Mouse (Mus musculus) G1E (cell line): ENCODE results near the gene Ppil6. TPM values are rescaled to one million over a fixed set of nuclear protein-coding genes. Genes with fewer than 3 reads are reported as not detected.

Source experiments
- ATAC-seq: 2 replicates; pipeline ENCODE4 v1.8.0; 2016; ENCODE audit warnings: mild to moderate bottlenecking; ENCODE audit not compliant: insufficient number of reproducible peaks, poor library complexity, low FRiP score, severe bottlenecking; ENCODE audit errors: extremely low read depth
- DNase-seq: peaks from one replicate; pipeline ENCODE4 v3.0.0; 2012; ENCODE audit warnings: low spot score
- H3K27me3 ChIP-seq: 2 replicates; pipeline ENCODE4 v1.6.1; 2012; ENCODE audit warnings: mild to moderate bottlenecking, low read length, inconsistent platforms; ENCODE audit not compliant: insufficient read depth
- H3K36me3 ChIP-seq: replicated peaks from 2 replicates; pipeline ENCODE3; 2012; ENCODE audit warnings: mild to moderate bottlenecking, inconsistent platforms
- H3K4me1 ChIP-seq: 2 replicates; pipeline ENCODE4 v1.6.1; 2012; ENCODE audit warnings: low read depth, low read length, inconsistent platforms, mixed read lengths; ENCODE audit not compliant: insufficient read depth
- H3K4me3 ChIP-seq: 2 replicates; pipeline ENCODE4 v1.5.1; 2012; ENCODE audit warnings: low read depth, mild to moderate bottlenecking, inconsistent platforms, low read length, moderate library complexity, mixed read lengths
- H3K9me3 ChIP-seq: replicated peaks from 2 replicates; pipeline ENCODE4 v1.6.1; 2012; ENCODE audit warnings: inconsistent platforms
- CTCF ChIP-seq: IDR thresholded peaks from 2 replicates; pipeline ENCODE4 v1.5.1; 2012; ENCODE audit warnings: low read depth, low read length, inconsistent platforms, mixed read lengths
- GATA1 ChIP-seq: IDR thresholded peaks from 2 replicates; pipeline ENCODE4 v1.6.1; 2012; ENCODE audit warnings: borderline replicate concordance, low read length, inconsistent platforms, mixed read lengths
- GATA2 ChIP-seq: IDR thresholded peaks from 2 replicates; pipeline ENCODE4 v1.6.1; 2012; ENCODE audit warnings: low read depth, low read length, inconsistent platforms, borderline replicate concordance
- POLR2AphosphoS5 ChIP-seq: IDR thresholded peaks from 2 replicates; pipeline ENCODE4 v1.6.1; 2012; ENCODE audit warnings: low read depth, low read length, inconsistent platforms; ENCODE audit not compliant: insufficient replicate concordance
- TAL1 ChIP-seq: conservative IDR thresholded peaks from 2 replicates; pipeline ENCODE4 v1.6.1; 2012; ENCODE audit warnings: low read depth, low read length, inconsistent platforms, mixed read lengths
- polyA plus RNA-seq: library from polyadenylated mRNA; stranded (reverse); fragments of >175 nt; gene quantifications from 2 replicates; pipeline ENCODE4 v1.2.3, GENCODE M21; 2012
- total RNA-seq, 2 experiments: library from RNA; stranded (forward) in 1 of 2; stranded (reverse) in 1 of 2; fragments of 200-1000 nt in 1 of 2; fragments of >200 nt in 1 of 2; fragmentation: Nextera tagmentation in 1 of 2; gene quantifications; 2 replicates each; pipeline ENCODE4 v1.2.3; 2014 to 2017

Ppil6 gene
- total and polyA plus RNA-seq, 3 experiments: 0.14 to 0.16 TPM; not detected in 1

- DNase-seq: no peak
- Histone ChIP-seq H3K4me1 (peaks cover 4% of the 10 kb centered on the region; the same call in 1 of the 2 replicates), H3K9me3 (peaks cover 7% of the 10 kb centered on the region), H3K36me3 (no peaks in the 10 kb centered on the region), H3K27me3 (peaks cover 13% of the 10 kb centered on the region), H3K4me3 (no peak overlapping the region)
- no peak for ATAC-seq
- TF ChIP-seq GATA2 (no peak), CTCF (no peak), GATA1 (no peak), TAL1 (no peak), POLR2AphosphoS5 (no peak)
Observed at GRCm38 (mm10) chr10:41544481-41545190, 54.4 kb downstream of the Ppil6 start.

- H3K9me3 ChIP-seq: peaks cover 7% of the 10 kb centered on the region
- H3K36me3 ChIP-seq: no peaks in the 10 kb centered on the region
- H3K4me1 ChIP-seq: peaks cover 4% of the 10 kb centered on the region; the same call in 1 of the 2 replicates
- no peak for ATAC-seq
- TF ChIP-seq TAL1 (no peak), POLR2AphosphoS5 (no peak), GATA1 (no peak), GATA2 (no peak), CTCF (no peak)
- no peak for DNase-seq
- H3K4me3 ChIP-seq: no peak overlapping the region
- H3K27me3 ChIP-seq: peaks cover 13% of the 10 kb centered on the region
Observed at GRCm38 (mm10) chr10:41545224-41545755, 55.1 kb downstream of the Ppil6 start.

GRCm38 (mm10) chr10:41546396-41547165 lies 56.3 kb downstream of the Ppil6 start:
- peaks cover 4% of the 10 kb centered on the region; the same call in 1 of the 2 replicates for H3K4me1 ChIP-seq
- ATAC-seq: no peak
- no peak overlapping the region for H3K4me3 ChIP-seq
- H3K9me3 ChIP-seq: peaks cover 7% of the 10 kb centered on the region
- no peak for DNase-seq
- H3K36me3 ChIP-seq: no peaks in the 10 kb centered on the region
- peaks cover 19% of the 10 kb centered on the region for H3K27me3 ChIP-seq
- TF ChIP-seq CTCF: no peak
- no peak for TF ChIP-seq GATA2
- no peak for TF ChIP-seq POLR2AphosphoS5
- TF ChIP-seq TAL1: no peak
- TF ChIP-seq GATA1: no peak

GRCm38 (mm10) chr10:41550711-41551110 lies 60.5 kb downstream of the Ppil6 start:
- no peak for DNase-seq
- H3K9me3 ChIP-seq: peaks cover 7% of the 10 kb centered on the region
- peaks cover 38% of the 10 kb centered on the region for H3K27me3 ChIP-seq

GRCm38 (mm10) chr10:41552319-41552718 lies 62.1 kb downstream of the Ppil6 start:
- H3K36me3 ChIP-seq: no peaks in the 10 kb centered on the region
- no peak for TF ChIP-seq GATA1
- TF ChIP-seq CTCF: no peak
- TF ChIP-seq TAL1: no peak
- TF ChIP-seq GATA2: no peak
- TF ChIP-seq POLR2AphosphoS5: no peak
- peaks cover 31% of the 10 kb centered on the region for H3K27me3 ChIP-seq
- no peak overlapping the region for H3K4me3 ChIP-seq
- DNase-seq (no peak), ATAC-seq (no peak)
- H3K9me3 ChIP-seq: peaks cover 7% of the 10 kb centered on the region
- H3K4me1 ChIP-seq: no peaks in the 10 kb centered on the region

More at GRCm38 (mm10) chr10:41550711-41551110, 60.5 kb downstream of the Ppil6 start:
- TF ChIP-seq TAL1 (no peak), POLR2AphosphoS5 (no peak), GATA2 (no peak), GATA1 (no peak), CTCF (no peak)
- ATAC-seq: no peak
- no peaks in the 10 kb centered on the region for H3K4me1 ChIP-seq
- no peaks in the 10 kb centered on the region for H3K36me3 ChIP-seq
- H3K4me3 ChIP-seq: no peak overlapping the region

- Histone ChIP-seq H3K36me3 (no peaks in the 10 kb centered on the region), H3K4me1 (no peaks in the 10 kb centered on the region), H3K9me3 (peaks cover 7% of the 10 kb centered on the region), H3K4me3 (no peak overlapping the region), H3K27me3 (peaks cover 28% of the 10 kb centered on the region)
- DNase-seq: no peak
- TF ChIP-seq TAL1: no peak
- TF ChIP-seq GATA2: no peak
- TF ChIP-seq GATA1: no peak
- TF ChIP-seq CTCF: no peak
- TF ChIP-seq POLR2AphosphoS5: no peak
- ATAC-seq: no peak
Observed at GRCm38 (mm10) chr10:41552847-41553589, 62.8 kb downstream of the Ppil6 start.
